Mouse (Mus musculus) embryo, embryonic 10.5 days (tissue): ENCODE measurements at regions not wholly inside any gene's neighbourhood (a gene's known extent, or its start where the extent isn't known, plus 50 kb on each side); places are given as distances from the start of the nearest gene placed in this dataset.

Experiments used
- DNase-seq: peaks from one replicate; pipeline ENCODE4 v3.0.0-alpha.2; 2015; ENCODE audit warnings: low spot score

DNA sequence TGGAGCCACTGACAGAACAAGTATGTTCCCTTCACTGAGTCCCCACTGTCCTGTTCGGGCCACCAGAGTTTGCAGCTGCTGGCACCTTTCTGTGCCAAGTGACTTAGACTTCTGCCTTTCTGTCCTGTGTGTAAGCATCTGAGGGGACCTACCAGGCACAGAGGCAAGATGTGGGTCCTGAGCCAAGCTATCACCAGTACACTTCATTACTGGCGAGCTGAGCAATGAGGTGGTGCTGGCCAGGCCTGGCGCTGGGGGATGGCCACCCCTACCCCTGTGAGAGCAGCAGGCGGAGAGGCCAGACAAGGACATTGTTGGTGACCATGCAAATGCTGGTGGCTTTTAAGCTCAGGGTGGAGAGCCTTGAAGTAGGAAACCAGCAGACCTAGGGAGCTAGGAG, 87.6 kb upstream of the Mrps6 start:
- no peak for DNase-seq

DNA sequence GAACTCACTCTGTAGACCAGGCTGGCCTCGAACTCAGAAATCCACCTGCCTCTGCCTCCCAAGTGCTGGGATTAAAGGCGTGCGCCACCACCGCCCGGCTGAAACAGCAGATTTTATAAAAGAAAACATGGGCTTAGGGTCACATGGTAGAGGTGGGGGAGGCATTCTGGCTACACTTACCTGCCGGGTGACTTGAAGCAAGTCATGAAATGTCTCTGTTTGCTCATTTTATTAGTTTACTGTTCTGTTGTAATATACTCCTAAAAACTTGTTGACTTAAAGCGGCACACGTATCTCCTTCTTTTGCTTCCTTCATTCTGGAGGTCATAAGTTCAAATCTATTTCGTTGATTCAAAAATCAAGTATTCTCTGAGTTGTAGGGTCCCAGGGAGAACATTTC, 84.9 kb upstream of the Mrps6 start:
- DNase-seq, result no peak

DNA sequence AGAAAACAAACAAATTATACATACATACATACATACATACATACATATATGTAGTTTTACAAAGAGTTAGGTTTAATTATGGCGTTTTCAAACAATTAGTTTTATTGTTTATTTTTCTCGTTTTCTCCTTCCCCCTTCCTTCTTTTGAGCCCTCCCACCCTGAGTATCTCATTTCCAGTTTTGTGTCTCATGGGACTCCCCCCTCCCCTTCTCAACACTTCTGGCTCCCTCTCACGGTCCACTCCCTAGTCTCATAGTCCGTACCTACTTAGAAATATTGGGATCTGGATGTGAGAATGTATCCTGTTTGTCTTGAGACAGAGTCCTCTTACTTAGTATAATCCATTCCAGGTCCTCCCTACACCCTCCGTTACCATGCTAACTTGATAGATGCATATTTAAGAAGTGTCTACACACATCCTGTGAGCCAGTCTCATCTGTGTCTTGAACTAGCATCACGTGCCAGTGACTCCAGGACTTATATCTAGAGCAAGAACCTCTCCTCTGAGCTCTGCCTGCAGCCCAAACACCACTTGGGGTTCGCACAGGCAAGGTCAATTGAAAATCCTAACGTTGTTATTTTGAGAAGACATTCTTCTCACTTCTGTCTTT, 81.8 kb upstream of the Mrps6 start:
- DNase-seq, result no peak

DNA sequence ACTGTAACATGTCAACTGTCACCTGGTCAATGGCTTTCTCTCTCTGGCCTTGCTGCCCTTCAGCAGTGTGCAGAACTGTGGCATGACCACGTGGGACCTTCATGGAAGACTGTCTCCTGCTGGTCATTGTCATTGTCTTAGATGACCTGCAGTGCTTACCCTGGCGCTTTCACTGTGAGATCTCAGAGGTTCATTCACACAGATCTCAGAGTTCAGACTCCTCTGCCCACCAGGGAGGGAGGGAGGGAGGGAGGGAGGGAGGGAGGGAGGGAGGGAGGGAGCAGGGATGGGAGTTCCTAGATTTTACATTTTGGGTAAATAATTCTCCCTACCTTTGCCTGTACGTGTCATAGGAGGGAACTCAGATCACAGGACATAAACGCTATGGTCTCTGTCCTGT, 79.6 kb upstream of the Mrps6 start:
- no peak for DNase-seq

DNA sequence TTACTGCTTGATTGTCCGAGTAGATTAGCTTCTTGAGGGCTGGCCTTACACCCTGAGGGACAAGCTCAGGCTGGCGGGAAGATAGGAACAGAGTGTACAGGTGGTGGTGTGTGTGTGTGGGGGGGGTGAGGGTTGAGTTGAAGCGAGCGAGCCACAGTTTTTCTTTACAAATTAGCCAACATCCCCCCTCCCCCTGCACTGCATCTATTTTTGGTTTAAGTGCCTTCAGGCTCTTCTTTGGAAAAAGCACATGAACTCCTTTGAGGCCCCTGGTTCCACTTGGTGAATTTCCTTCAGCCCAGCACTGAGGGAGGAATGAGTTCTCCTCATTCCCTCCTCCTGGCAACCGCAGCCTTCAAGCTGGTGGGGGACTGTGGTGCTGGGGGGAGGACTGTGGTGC, 79.2 kb upstream of the Mrps6 start:
- DNase-seq, result no peak

DNA sequence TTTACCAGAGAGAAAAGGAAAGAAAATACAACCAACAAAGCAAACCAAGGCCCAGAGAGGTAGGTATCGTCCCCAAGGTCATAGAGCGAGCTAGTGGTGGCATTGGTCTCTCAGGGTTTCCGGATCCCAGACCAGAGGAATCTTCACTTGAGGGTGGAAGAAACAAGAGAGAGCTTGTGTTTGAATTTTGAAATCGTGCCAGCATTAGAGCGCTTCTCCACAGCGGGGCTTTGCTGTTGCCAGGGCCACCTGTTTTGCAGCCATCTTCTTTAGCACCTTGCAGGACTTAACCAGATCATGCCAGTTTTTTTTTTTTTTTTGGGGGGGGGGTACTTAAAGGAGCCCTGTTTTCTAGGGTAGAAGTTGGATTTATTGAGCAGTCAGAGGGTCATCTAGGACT, 77.6 kb upstream of the Mrps6 start:
- no peak for DNase-seq

DNA sequence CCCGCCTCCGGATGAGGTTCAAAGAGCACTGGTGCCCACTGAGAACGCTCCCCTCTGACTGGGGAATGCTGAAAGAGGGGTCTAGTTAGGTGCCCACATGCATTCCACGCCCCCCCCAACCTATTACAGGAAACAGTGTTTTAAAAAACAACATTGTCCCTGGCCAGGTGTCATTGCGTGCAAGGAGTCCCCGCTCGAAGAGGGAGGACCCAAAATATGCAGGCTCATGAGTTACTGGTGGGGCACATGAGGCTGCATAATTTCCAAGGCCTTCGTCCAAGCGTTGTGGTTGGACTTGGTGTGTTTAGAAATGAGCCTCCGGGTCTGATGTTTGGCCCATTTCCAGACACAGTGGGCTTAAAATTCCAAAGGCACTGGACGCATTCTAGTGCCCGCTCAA, 72.9 kb upstream of the Mrps6 start:
- no peak for DNase-seq

DNA sequence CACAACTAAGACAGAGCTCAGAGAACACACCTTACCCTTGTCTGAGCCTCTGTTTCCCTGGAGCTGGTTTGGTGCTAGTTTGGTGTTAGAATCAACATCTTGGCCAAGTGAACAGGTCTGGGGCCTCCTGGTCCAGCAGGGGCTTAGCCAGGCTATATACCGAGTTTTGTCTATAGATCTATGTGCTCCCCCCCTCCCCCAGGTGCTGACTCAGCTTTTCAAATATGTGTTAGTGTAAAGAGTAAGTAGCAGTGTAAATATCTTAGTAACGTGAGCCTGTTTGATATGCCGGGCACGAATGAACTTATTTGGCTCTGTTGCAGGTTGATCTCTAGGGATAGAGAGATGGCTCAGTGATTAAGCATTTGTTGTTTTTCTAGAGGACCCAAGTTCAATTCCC, 68.7 kb upstream of the Mrps6 start:
- no peak for DNase-seq

DNA sequence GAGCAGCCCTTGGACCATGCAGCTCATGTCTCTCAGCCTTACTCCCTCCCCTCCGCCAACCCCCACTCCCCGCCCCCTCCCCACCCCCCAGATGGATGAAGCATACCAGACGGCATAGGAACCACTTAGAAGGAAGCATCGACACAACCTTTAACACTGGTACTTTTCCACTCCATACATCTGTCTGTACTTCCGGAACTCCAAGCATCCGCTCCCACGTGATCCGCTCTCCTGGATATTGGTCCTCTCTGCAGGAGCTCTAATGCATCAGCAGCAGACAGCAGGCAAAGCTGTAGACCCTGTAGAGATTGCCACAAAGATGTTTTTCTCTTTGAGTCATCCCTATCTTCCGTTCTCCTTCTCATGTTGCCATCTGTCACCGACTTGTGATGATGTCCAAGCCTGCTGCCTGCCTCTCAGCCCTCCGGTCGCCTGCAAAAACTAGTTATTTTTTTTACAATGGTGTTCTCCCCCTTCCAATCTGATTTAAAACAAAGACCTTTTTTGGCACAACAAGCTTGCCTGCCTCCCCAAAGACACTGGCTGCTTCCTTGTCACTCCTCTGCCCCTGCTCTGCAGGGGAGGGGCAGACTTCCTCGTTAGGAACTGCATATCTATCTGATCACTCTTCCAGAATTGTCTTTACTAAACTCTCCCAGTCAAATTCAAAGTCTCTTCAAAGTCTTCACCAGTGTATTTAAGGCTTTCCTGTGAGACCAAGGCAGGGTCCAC, 62.4 kb upstream of the Mrps6 start:
- DNase-seq, result peak; percentile 81

DNA sequence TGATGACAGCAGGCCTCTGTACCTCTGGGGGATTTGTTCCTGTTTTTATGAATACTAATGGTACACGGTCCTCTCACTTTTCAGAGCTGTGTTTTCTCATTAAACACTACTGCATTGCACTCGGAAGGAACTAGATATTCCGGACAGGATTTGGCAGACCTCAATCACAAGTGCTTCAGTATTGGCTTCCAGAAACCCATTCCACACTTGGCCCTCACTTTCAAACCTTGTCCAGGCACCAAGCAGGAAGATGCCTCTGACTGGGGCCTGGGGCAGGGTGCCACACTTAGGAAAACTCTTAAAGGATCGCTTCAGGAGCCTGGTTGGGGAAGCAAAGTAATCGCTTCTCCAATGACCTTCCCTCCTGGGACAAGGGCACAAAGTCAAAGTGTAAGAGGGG, 50.7 kb upstream of the Mrps6 start:
- no peak for DNase-seq
